Mouse (Mus musculus) G1E (cell line): ENCODE data around the gene Vars2.

Source experiments
- CTCF ChIP-seq: IDR thresholded peaks from 2 replicates; pipeline ENCODE4 v1.5.1; 2012; ENCODE audit warnings: low read depth, low read length, inconsistent platforms, mixed read lengths
- GATA1 ChIP-seq: IDR thresholded peaks from 2 replicates; pipeline ENCODE4 v1.6.1; 2012; ENCODE audit warnings: borderline replicate concordance, low read length, inconsistent platforms, mixed read lengths
- TAL1 ChIP-seq: conservative IDR thresholded peaks from 2 replicates; pipeline ENCODE4 v1.6.1; 2012; ENCODE audit warnings: low read depth, low read length, inconsistent platforms, mixed read lengths

- no peak for TF ChIP-seq CTCF
- no peak for TF ChIP-seq GATA1
- TF ChIP-seq TAL1 = no peak
Measured at GRCm38 (mm10) chr17:35672527-35672926, 5.1 kb upstream of the Vars2 start.
